Mouse (Mus musculus): Measurements from ENCODE around the gene Ccdc141. TPM values are rescaled to one million over a fixed set of nuclear protein-coding genes. Genes with fewer than 3 reads are reported as not detected.

The Ccdc141 gene
- 1 to 10 TPM; 5.4 to 6.5 TPM for total RNA-seq (2021)
- long read RNA-seq, experiment 1, full-length matches to known transcripts: 2 of 3 reads
- long read RNA-seq, experiment 1, partial matches to known transcripts: 1 of 3 reads
- long read RNA-seq, experiment 1, other reads (novel, unspliced or antisense): 0 of 3 reads
- long read RNA-seq, experiment 2, full-length matches to known transcripts: 2 of 4 reads
- long read RNA-seq, experiment 2, partial matches to known transcripts: 1 of 4 reads
- long read RNA-seq, experiment 2, other reads (novel, unspliced or antisense): 1 of 4 reads

- Histone ChIP-seq H3K4me3 (peak within 1 kb of the TSS; percentile 86), H3K27ac (peak within 1 kb of the TSS; percentile 91)
- intact Hi-C loops (cut with DNase I): loop anchor here (5.0 kb wide), 1 partner anchor 53 kb away; no protein-coding TSS in a partner anchor
- no peak for TF ChIP-seq CTCF (IDR thresholded peaks at IDR 0.05)
- no peak for DNase-seq
Observed at GRCm38 (mm10) chr2:77170633-77171105, at the start of gene Ccdc141. TSS of gene Ccdc141 (minus strand) at chr2:77170636.

GRCm38 (mm10) chr2:77212885-77213284, 42.4 kb upstream of the Ccdc141 start:
- Histone ChIP-seq H3K4me3 (no peak overlapping the region), H3K27ac (no peak overlapping the region)
- DNase-seq: no peak
- intact Hi-C loops (cut with DNase I): no loop called here
- TF ChIP-seq CTCF (IDR thresholded peaks at IDR 0.05): no peak

DNA sequence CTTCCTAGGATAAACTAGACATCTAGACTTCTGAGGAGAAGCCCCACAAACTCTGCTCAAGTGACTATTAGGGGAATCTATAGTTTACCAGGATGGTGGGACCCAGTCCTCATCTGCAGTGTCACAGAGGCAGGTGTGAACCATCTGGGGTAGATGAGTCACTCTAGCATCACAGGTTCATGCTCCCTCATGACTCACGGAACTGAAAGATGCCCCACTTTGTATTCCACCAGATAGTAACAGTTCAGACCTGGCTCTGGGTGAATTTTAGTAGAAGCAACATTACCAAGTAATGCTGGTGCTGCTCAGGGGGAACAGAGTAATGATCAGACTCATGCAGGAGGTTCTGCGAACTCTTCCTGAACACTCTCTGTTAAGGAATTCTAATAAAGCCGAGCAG, 36.5 kb upstream of the Ccdc141 start:
- no peak overlapping the region for H3K4me3 ChIP-seq
- DNase-seq: no peak
- TF ChIP-seq CTCF (IDR thresholded peaks at IDR 0.05): no peak
- no peak overlapping the region for H3K27ac ChIP-seq
- intact Hi-C loops (cut with DNase I): no loop called here

DNA sequence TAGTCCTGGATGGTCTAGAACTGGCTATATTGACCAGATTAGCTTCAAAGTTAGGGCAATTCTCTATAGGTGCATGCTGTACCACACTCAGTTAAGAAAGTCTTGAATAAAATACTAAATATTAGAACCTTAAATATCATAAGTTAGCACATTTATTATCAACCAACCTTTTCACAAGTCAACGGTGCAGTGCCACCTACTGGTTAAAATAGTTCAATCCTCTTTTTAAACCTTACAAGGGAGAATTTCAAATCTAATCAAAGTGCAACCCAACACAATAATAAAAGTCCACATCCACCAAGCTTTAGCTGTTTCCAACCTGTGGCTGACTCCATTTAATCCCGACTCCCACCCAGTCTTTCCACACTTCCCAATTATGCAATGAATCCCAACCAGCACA, 33.5 kb upstream of the Ccdc141 start:
- no peak overlapping the region for H3K27ac ChIP-seq
- peak; percentile 65 for TF ChIP-seq CTCF (IDR thresholded peaks at IDR 0.05)
- DNase-seq: no peak
- no peak overlapping the region for H3K4me3 ChIP-seq
- intact Hi-C loops (cut with DNase I): loop anchor here (2.0 kb wide), 1 partner anchor 141 kb away; no protein-coding TSS in a partner anchor

DNA sequence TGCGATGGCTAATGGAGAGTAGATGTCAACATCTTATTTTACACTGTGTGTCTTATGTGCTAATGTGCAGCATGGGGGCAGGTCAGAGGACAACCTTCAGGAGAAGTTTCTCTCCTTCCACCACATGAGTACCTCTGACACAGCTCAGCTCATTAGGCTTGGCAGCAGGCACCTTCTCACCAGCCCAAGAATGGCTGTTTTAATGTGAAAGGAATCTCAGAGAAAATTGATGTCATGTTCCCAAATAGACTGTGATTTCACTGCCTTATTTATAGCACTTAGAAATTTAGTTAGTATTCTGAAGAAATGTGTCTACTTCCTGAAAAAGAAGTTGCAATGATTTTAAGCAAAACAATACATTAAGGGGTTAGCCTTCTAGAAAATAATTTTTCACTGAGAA, 31.5 kb upstream of the Ccdc141 start:
- intact Hi-C loops (cut with DNase I): no loop called here
- DNase-seq: no peak
- no peak overlapping the region for H3K4me3 ChIP-seq
- TF ChIP-seq CTCF (IDR thresholded peaks at IDR 0.05): no peak
- peak overlapping the region; percentile 24 for H3K27ac ChIP-seq

DNA sequence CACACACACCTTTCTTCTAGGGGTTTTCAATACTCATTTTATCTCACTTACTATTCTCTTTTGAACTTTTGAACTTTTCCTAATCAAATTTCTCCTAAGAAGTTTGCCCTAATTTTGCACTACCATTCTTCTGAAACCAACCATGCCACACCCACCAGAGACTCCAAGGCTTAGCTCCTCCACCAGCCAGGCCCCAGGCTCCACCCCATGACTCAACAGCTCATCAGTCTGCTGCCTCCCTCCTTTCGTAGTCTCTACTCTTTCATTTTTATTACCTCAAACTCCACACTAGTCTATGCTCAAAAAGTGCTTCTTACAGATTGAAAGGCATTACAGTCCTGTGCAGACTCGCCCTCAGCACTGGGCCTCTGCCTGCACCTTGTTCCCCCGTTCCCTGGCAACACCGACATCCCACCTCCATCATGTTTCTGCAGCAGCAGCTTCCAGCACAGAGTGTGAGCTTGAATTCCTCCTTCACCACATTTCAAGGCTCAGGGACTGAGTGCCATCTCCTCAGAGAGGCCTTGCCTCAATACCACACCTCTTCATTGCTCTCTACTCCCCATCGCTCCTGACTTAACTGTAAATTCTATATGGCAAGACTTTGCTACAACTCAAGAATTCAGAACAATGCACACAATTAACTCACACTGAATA, 30.6 kb upstream of the Ccdc141 start:
- no peak for TF ChIP-seq CTCF (IDR thresholded peaks at IDR 0.05)
- H3K27ac ChIP-seq: peak overlapping the region; percentile 54; the same call in 1 of the 2 replicates
- DNase-seq: no peak
- intact Hi-C loops (cut with DNase I): no loop called here
- H3K4me3 ChIP-seq: no peak overlapping the region

GRCm38 (mm10) chr2:77200379-77200778, 29.9 kb upstream of the Ccdc141 start:
- Histone ChIP-seq H3K4me3 (no peak overlapping the region), H3K27ac (no peak overlapping the region)
- DNase-seq: no peak
- intact Hi-C loops (cut with DNase I): no loop called here
- TF ChIP-seq CTCF (IDR thresholded peaks at IDR 0.05): no peak

GRCm38 (mm10) chr2:77198246-77198645, 27.8 kb upstream of the Ccdc141 start:
- intact Hi-C loops (cut with DNase I): no loop called here
- no peak overlapping the region for H3K4me3 ChIP-seq
- no peak for TF ChIP-seq CTCF (IDR thresholded peaks at IDR 0.05)
- no peak overlapping the region for H3K27ac ChIP-seq
- no peak for DNase-seq

- TF ChIP-seq CTCF (IDR thresholded peaks at IDR 0.05): no peak
- no peak for DNase-seq
- H3K27ac ChIP-seq: no peak overlapping the region
- intact Hi-C loops (cut with DNase I): no loop called here
- H3K4me3 ChIP-seq: no peak overlapping the region
Observed at GRCm38 (mm10) chr2:77196819-77197218, 26.4 kb upstream of the Ccdc141 start.

- no peak for DNase-seq
- no peak overlapping the region for H3K4me3 ChIP-seq
- intact Hi-C loops (cut with DNase I): no loop called here
- H3K27ac ChIP-seq: no peak overlapping the region
- TF ChIP-seq CTCF (IDR thresholded peaks at IDR 0.05): no peak
Observed at GRCm38 (mm10) chr2:77195056-77195455, 24.6 kb upstream of the Ccdc141 start.

DNA sequence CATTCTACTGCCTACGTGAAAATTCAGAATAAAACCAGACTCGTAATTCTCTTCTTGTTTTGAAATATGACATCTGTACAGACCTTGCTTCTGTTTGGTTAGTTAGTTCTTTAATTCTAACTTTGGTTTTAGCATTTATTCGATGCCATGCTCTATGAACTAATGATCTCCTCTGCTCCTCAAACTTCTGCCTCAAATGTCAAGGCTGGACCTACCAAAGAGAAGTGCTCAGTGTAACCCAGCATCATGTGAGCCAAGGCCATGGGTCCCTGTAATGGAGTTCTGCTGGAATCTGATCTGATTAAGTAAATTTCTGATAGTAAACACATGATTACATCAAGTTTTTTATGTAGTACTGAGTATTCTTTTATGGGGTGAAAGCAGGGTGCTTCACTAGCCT, 21.4 kb upstream of the Ccdc141 start:
- no peak for DNase-seq
- no peak for TF ChIP-seq CTCF (IDR thresholded peaks at IDR 0.05)
- Histone ChIP-seq H3K27ac (no peak overlapping the region), H3K4me3 (no peak overlapping the region)
- intact Hi-C loops (cut with DNase I): no loop called here

DNA sequence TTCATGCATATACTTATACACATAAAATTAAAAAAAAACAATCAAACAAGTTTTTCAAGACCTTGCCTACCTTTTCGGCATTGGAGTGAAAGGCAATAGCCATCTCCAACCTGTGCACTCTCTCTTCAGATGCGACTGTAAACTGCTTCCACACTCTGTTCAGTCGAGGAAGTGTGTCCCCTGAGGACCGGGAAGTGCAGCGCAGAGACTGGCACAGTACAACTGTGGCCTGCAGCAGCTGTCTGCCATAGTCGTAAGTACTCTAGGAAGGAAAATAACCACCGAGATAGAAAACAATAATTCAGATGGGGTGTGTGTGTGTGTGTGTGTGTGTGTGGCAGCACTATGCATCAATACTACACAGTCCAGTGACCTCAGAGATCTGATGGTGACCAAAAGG, 20.5 kb upstream of the Ccdc141 start:
- no peak overlapping the region for H3K27ac ChIP-seq
- H3K4me3 ChIP-seq: no peak overlapping the region
- intact Hi-C loops (cut with DNase I): no loop called here
- DNase-seq: no peak
- TF ChIP-seq CTCF (IDR thresholded peaks at IDR 0.05): no peak

GRCm38 (mm10) chr2:77190301-77190700, 19.9 kb upstream of the Ccdc141 start:
- Histone ChIP-seq H3K4me3 (no peak overlapping the region), H3K27ac (no peak overlapping the region)
- DNase-seq: no peak
- intact Hi-C loops (cut with DNase I): no loop called here
- no peak for TF ChIP-seq CTCF (IDR thresholded peaks at IDR 0.05)
